Mouse (Mus musculus) heart, postnatal 0 days (tissue): ENCODE measurements around the gene Haus6. TPM values are rescaled to one million over a fixed set of nuclear protein-coding genes. Genes with fewer than 3 reads are reported as not detected.
"Not testable (repeated sequence)": the region's sequence is repeated elsewhere in the genome, so short reads cannot be mapped to it uniquely, and the experiment has no call there.

Experiments used
- ATAC-seq: fragments of 200-750 bp; cut with Nextera tagmentation; 2 replicates; pipeline ENCODE4 v1.8.0; 2017; ENCODE audit warnings: low read depth, moderate number of reproducible peaks, moderate library complexity; ENCODE audit not compliant: insufficient read depth
- DNase-seq: peaks from one replicate; pipeline ENCODE4 v3.0.0-alpha.2; 2016; ENCODE audit warnings: low spot score
- H3K27ac ChIP-seq: fragments of 300-500 bp; sonication (generic); 2 replicates; pipeline ENCODE4 v1.5.1; 2014; ENCODE audit warnings: low read depth, mild to moderate bottlenecking
- H3K27me3 ChIP-seq: fragments of 300-500 bp; sonication (generic); 2 replicates; pipeline ENCODE4 v1.6.1; 2014; ENCODE audit warnings: low read length, mixed read lengths; ENCODE audit not compliant: control insufficient read depth, insufficient read depth
- H3K36me3 ChIP-seq: fragments of 300-500 bp; sonication (generic); replicated peaks from 2 replicates; pipeline ENCODE4 v1.6.1; 2014; ENCODE audit warnings: low read length, mixed read lengths; ENCODE audit not compliant: control insufficient read depth, insufficient read depth
- H3K4me1 ChIP-seq: fragments of 300-500 bp; sonication (generic); 2 replicates; pipeline ENCODE4 v1.6.1; 2014; ENCODE audit warnings: antibody characterized with exemption; ENCODE audit not compliant: control insufficient read depth, insufficient read depth
- H3K4me2 ChIP-seq: fragments of 300-500 bp; sonication (generic); 2 replicates; pipeline ENCODE4 v1.6.1; 2014; ENCODE audit warnings: low read depth, mild to moderate bottlenecking, low read length, moderate library complexity
- H3K4me3 ChIP-seq: fragments of 300-500 bp; sonication (generic); 2 replicates; pipeline ENCODE4 v1.5.1; 2014; ENCODE audit warnings: low read depth, low read length
- H3K9ac ChIP-seq: fragments of 300-500 bp; sonication (generic); replicated peaks from 2 replicates; pipeline ENCODE4 v1.6.1; 2014; ENCODE audit warnings: low read depth, low read length, mixed read lengths
- H3K9me3 ChIP-seq: fragments of 300-500 bp; sonication (generic); replicated peaks from 2 replicates; pipeline ENCODE4 v1.6.1; 2016; ENCODE audit warnings: low read length; ENCODE audit not compliant: control insufficient read depth
- CTCF ChIP-seq: IDR thresholded peaks from 2 replicates; pipeline ENCODE4 v1.5.1; 2016; ENCODE audit warnings: antibody characterized with exemption, control low read depth, low read depth
- EP300 ChIP-seq: IDR thresholded peaks from 2 replicates; pipeline ENCODE4 v1.6.1; 2016; ENCODE audit warnings: antibody characterized with exemption, low read depth
- WGBS: fragments of 180-500 bp; shearing (Covaris S2); extraction: QIAGEN DNeasy Blood & Tissue Kit; methylation state at CpG from one replicate; pipeline ENCODE4 v1.1.7; 2014; 5-methylcytosine and 5-hydroxymethylcytosine counted together
- polyA plus RNA-seq: library from polyadenylated mRNA; unstranded; fragments of >200 nt; fragmentation: Nextera tagmentation; extraction: Ambion mirVana; gene quantifications from 2 replicates; pipeline ENCODE4 v1.2.1, GENCODE M21; 2015
- total RNA-seq: library from RNA; depleted of rRNA; stranded (reverse); fragments of >200 nt; gene quantifications from 2 replicates; pipeline ENCODE4 v1.2.3, GENCODE M21; 2014; ENCODE audit warnings: low replicate concordance

Haus6 gene
- total and polyA plus RNA-seq, 2 experiments from 2014 or later: 2.9 to 3.8 TPM

DNA sequence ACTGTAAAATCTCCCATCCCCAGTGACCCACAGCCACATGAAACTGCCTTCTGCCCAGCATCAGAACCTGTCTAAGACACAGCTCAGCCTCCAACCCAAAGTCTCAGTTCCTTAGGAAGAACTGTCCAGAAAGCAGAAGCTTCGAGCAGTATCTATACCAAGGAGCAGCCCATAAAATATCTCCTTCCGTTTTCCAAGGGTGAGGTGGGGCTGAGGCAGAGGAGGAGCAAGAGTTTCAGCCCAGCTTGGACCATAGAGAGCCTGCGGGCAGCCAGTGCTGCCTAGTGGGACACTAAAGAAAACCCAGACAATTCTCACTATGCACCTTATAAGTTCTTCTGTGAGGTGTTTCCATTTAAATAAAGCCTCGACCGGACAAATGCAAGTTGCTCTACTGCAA lies 20.7 kb upstream of the Haus6 start:
- H3K27me3 ChIP-seq, H3K27ac ChIP-seq, H3K4me3 ChIP-seq, H3K4me2 ChIP-seq, H3K9ac ChIP-seq, DNase-seq, H3K4me1 ChIP-seq, H3K36me3 ChIP-seq, H3K9me3 ChIP-seq: not testable (repeated sequence)
- peak; percentile 58; the same call in 1 of the 2 replicates for ATAC-seq
- 47% methylated on average over 4 of the region's 5 CpGs for WGBS

DNA sequence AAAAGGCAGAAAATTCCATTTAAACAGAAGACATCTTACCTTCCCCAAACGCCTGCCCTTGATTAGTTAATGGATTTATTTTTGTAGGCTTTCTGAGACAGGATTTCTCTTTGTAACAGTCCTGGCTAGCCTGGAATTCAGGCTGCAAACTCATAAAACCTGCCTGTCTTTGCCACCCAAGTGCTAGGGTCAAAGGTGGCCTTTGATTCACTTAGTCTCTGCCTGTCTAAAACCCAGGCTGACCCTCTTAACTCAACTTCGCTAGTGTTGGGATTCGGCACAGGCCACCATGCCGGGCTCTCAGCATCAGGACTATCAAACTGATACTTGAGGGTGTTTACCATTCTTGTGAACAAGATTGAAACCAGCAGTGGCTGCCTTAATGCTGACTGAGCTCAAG lies 20.0 kb upstream of the Haus6 start:
- 75% methylated on average over 4 of the region's 4 CpGs for WGBS
- Histone ChIP-seq H3K9me3 (no peaks in the 10 kb centered on the region), H3K27ac (no peak overlapping the region), H3K4me3 (no peak overlapping the region), H3K4me1 (no peaks in the 10 kb centered on the region), H3K9ac (no peak overlapping the region), H3K27me3 (no peaks in the 10 kb centered on the region), H3K36me3 (no peaks in the 10 kb centered on the region), H3K4me2 (no peak overlapping the region)
- DNase-seq (no peak), ATAC-seq (no peak)
- TF ChIP-seq CTCF (no peak), EP300 (no peak)

DNA sequence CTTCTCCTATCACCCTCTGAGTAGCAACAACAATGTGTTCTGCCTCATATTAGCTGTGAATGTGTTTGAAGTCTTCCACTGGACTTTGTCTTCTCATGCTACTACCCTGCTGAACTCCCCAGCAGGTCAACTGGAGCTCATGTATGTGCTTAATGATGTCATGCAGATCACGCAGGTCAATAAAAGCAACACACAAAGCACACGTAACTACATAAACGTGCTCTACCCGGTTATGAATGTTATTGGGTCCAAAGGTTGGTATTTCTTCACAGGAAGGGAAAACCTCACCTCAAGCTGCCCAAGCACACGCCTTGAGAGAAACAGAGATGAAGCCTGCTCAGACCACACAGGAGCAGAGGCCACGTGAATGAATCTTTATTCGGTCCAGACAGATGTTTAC lies 14.6 kb upstream of the Haus6 start:
- WGBS: 85% methylated on average over 7 of the region's 7 CpGs
- not testable (repeated sequence) for H3K4me1 ChIP-seq, H3K9me3 ChIP-seq, H3K27me3 ChIP-seq, DNase-seq, H3K36me3 ChIP-seq, H3K9ac ChIP-seq, ATAC-seq, H3K27ac ChIP-seq, H3K4me2 ChIP-seq, H3K4me3 ChIP-seq

DNA sequence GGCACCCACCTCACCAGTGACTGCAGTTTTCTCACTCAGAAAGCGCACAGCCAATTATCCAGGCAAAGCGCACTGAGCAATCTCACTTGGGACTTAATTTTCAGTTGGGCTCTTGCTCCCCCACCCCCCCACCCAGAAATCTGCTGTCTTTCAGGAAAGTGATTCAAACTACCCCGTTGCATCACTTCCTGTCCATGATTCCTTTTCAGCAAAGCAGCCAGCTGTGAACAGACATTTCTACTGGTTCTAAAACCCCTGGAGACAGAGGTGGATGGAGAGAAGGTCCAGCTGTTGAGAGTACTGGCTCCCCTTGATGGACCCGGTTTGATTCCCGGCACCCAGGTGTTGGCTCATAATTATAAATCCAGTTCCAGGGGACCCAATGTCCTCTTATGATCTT lies 13.6 kb upstream of the Haus6 start:
- H3K4me1 ChIP-seq: no peaks in the 10 kb centered on the region
- no peak overlapping the region for H3K9ac ChIP-seq
- WGBS: 68% methylated on average over 5 of the region's 5 CpGs
- no peak overlapping the region for H3K27ac ChIP-seq
- no peaks in the 10 kb centered on the region for H3K36me3 ChIP-seq
- H3K4me3 ChIP-seq: no peak overlapping the region
- no peak overlapping the region for H3K4me2 ChIP-seq
- DNase-seq (peak; percentile 12), ATAC-seq (no peak)
- TF ChIP-seq CTCF (no peak), EP300 (no peak)
- no peaks in the 10 kb centered on the region for H3K9me3 ChIP-seq
- H3K27me3 ChIP-seq: no peaks in the 10 kb centered on the region

DNA sequence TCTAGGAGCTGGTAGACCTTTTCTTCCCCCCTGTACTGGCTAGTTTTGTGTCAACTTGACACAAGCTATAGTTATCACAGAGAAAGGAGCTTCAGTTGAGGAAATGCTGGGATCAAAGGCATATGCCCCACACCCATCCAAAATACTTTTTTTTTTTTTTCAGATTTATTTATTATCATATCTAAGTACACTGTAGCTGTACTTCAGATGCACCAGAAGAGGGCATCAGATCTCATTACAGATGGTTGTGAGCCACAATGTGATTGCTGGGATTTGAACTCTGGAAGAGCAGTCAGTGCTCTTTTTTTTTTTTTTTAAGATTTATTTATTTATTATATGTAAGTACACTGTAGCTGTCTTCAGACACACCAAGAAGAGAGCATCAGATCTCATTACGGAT lies 10.7 kb upstream of the Haus6 start:
- H3K9ac ChIP-seq, H3K4me3 ChIP-seq, H3K4me1 ChIP-seq, H3K36me3 ChIP-seq, H3K27ac ChIP-seq, H3K4me2 ChIP-seq, H3K9me3 ChIP-seq, DNase-seq, ATAC-seq, H3K27me3 ChIP-seq: not testable (repeated sequence)
- WGBS: 96% methylated on average over 1 of the region's 1 CpGs

DNA sequence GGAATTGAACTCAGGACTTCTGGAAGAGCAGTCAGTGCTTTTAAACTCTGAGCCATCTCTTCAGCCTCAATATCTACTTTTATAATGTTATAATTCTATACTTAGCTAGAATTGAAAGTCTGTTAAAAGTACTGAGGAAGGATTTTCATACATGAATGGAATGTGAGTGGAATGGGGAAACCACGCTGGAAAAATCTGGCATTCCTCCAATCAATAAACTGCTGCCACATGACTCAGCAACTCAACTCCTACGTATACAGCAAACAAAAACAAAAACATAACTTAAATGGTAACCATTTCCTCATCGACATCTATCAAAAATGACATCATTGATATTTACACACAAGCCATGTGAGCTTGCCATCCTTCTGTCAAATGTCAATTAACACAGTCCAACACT lies 10.3 kb upstream of the Haus6 start:
- WGBS: 42% methylated on average over 3 of the region's 3 CpGs

More for the DNA sequence above, 10.3 kb upstream of the Haus6 start:
- Histone ChIP-seq H3K4me1 (no peaks in the 10 kb centered on the region), H3K4me2 (no peak overlapping the region), H3K27ac (no peak overlapping the region), H3K27me3 (no peaks in the 10 kb centered on the region), H3K36me3 (no peaks in the 10 kb centered on the region), H3K9me3 (no peaks in the 10 kb centered on the region), H3K9ac (no peak overlapping the region), H3K4me3 (no peak overlapping the region)
- no peak for TF ChIP-seq CTCF
- no peak for TF ChIP-seq EP300
- ATAC-seq (no peak), DNase-seq (no peak)
